Mouse (Mus musculus) cerebellum, adult 18-20 months (tissue): ENCODE measurements around the gene Olfr1124.
"Not testable (repeated sequence)": the region's sequence is repeated elsewhere in the genome, so short reads cannot be mapped to it uniquely, and the experiment has no call there.

Source experiments
- DNase-seq, 2 experiments: peaks; one replicate each; pipeline ENCODE4 v3.0.0; 2021

Gene Olfr1124

DNA sequence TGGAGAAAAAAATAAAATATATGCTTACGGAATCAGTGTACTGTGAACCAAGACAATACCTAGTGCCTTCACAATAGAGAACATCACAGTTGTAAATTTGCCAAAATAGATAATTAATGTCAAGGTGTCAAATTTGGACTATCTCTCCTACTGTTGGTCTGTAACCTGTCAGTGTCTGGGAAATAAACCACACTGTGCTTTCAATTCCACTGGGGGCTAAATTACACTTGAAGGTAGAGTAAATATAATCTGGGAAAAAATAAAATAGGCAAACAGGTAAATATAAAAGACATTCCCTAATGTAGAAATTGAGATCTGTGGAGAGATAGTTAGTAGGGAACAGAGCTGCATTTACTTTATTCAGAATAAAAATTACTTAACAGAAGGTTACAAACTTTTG lies at the start of gene Olfr1124:
Olfr1124 (plus strand) TSS at position 301 of the 400 bp plus-strand sequence.
- DNase-seq: no peak

GRCm38 (mm10) chr2:87383935-87384334 lies 46.1 kb upstream of the Olfr1124 start:
- DNase-seq: no peak

DNA sequence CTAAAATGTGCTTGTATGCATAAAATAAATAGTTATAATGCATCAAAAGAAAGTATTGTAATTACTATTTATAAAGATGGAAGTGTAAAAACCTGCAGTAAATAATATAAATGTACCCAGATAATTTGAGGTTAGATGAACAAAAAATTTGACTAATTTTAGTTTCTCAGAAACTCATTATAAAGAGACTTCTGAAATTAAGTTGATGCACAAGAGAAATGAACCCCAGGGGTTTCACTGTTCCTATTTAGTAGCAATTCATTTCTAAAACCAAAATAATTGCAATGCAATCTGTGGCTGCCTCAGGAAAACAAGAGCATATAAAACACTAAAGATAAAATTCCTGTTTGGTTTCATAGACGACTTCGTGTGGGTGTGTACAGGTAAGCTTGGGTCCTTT lies 44.5 kb upstream of the Olfr1124 start, which contains the start of gene Olfr1122:
Olfr1122 (plus strand) TSS at position 301 of the 400 bp plus-strand sequence.
- no peak for DNase-seq

GRCm38 (mm10) chr2:87393605-87394004 lies 36.5 kb upstream of the Olfr1124 start:
- DNase-seq: not testable (repeated sequence)

GRCm38 (mm10) chr2:87394686-87395085 lies 35.4 kb upstream of the Olfr1124 start:
- DNase-seq: not testable (repeated sequence)

GRCm38 (mm10) chr2:87416335-87416734 lies 13.7 kb upstream of the Olfr1124 start, which contains the start of gene Olfr1123:
TSS of gene Olfr1123 (plus strand) at chr2:87416635.
- DNase-seq: no peak

DNA sequence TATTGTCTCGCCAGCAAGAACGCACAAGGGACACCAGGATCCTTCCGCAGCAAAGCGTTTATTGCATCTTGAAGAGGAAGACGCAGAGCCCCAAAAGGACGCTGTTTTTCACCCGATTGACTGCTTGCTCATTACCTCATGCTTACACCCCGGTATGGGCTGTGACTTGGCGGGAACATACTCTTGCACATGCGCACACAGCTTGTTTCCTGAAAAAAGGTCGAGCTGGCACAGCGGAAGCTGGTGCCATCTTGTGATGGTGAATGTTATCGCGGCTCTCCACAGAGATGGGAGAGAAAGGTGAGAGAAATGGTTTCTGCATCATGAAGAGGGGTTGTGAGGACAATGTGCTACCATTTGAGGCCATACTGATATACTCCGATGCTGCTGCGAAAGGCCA lies 7.7 kb downstream of the Olfr1124 start:
- no peak for DNase-seq

GRCm38 (mm10) chr2:87453662-87454061 lies 23.6 kb downstream of the Olfr1124 start, which contains the start of gene Olfr1126:
TSS of gene Olfr1126 (plus strand) at chr2:87453962.
- no peak for DNase-seq

DNA sequence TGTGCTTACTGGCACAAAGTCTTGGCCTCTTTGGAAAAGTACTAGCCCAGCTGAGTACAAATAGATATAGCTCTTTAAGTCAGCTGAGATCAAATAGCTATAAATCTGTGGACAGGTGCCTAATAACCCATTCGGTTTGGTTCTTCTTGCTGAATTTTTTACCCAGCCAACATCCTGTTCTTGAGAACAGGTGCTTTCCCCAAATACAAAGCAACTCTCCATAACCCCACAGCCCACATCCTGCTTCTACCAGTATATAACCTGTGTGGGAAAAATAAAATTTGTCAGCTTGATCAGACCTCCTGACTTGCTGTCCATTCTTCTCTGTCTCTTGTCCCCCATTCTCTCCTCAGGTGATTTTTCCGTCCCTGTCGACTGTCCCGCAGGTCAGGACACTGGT lies 31.7 kb downstream of the Olfr1124 start:
- no peak for DNase-seq

- no peak for DNase-seq
These were observed 50.1 kb downstream of the Olfr1124 start for GRCm38 (mm10) chr2:87480207-87480606.

DNA sequence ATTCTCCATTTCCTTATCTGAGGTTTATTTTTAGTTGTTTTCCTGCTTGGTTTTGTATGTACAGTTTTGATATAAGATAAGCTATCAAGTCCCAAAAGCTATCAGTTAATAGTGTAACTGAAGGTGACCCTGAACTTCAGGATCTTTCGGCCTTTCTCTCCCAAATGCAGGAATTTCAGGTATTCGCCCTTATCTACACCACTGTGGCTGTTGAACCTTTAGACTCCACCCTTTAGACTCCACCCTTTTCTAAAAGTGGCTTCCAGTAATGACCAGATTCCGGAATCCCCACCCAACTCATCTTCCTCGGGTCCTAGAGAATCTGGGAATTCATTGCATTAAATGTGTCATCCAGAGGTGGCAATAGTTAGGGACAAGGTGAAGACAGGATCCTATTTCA lies 51.1 kb downstream of the Olfr1124 start:
- no peak for DNase-seq

DNA sequence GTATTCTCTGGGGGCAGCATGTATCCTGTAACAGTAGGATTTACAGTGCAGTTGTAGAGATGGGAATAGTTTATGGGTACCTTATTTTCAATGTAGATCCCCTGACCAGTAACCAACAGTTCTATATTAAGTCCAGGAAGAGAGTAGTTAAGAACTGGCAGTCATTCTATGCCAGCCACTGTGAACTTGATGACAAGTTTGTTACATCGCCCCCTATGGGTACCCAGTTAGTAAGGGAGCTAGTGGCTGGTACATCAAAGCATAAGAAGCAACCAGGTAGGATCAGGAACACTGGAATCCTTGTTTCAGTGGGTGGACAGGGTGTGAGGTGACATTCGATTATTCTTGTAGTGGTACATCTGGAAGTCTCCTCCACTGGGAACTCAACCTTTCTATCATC lies 52.2 kb downstream of the Olfr1124 start:
- no peak for DNase-seq
